Mouse (Mus musculus) kidney, adult 2 months (tissue): ENCODE data around the gene Pafah1b2. TPM values are rescaled to one million over a fixed set of nuclear protein-coding genes. Genes with fewer than 3 reads are reported as not detected.

Source experiments
- DNase-seq: peaks from one replicate; pipeline ENCODE4 v3.0.0; 2021
- H3K27ac ChIP-seq: fragments of 200-500 bp; 2 replicates; pipeline ENCODE4 v1.5.1; 2012; ENCODE audit warnings: low read depth, low read length, control low read depth, inconsistent platforms; ENCODE audit not compliant: insufficient read depth
- H3K27me3 ChIP-seq: fragments of 200-500 bp; replicated peaks from 2 replicates; pipeline ENCODE4 v1.6.1; 2012; ENCODE audit warnings: mild to moderate bottlenecking, moderate library complexity, low read length, inconsistent platforms; ENCODE audit not compliant: control insufficient read depth, insufficient read depth
- H3K36me3 ChIP-seq: fragments of 200-500 bp; 2 replicates; pipeline ENCODE4 v1.6.1; 2012; ENCODE audit warnings: mild to moderate bottlenecking, moderate library complexity, low read length, inconsistent platforms; ENCODE audit not compliant: control insufficient read depth, insufficient read depth
- H3K4me1 ChIP-seq: fragments of 200-500 bp; 2 replicates; pipeline ENCODE4 v1.6.1; 2011; ENCODE audit warnings: low read length; ENCODE audit not compliant: control insufficient read depth, insufficient read depth
- H3K4me3 ChIP-seq: fragments of 200-500 bp; 2 replicates; pipeline ENCODE4 v1.5.1; 2011; ENCODE audit warnings: mild to moderate bottlenecking, low read depth, low read length, control low read depth; ENCODE audit not compliant: insufficient read depth
- CTCF ChIP-seq: fragments of 200-500 bp; conservative IDR thresholded peaks from 2 replicates; pipeline ENCODE4 v1.5.1; 2011; ENCODE audit warnings: low read depth, mild to moderate bottlenecking, control low read depth, low read length, moderate library complexity, mixed read lengths; ENCODE audit not compliant: insufficient read depth, insufficient read length
- POLR2A ChIP-seq: fragments of 200-500 bp; IDR thresholded peaks from one replicate; pipeline ENCODE4 v1.6.1; 2011; ENCODE audit warnings: low read depth, low read length, control low read depth
- whole genome bisulfite sequencing: fragments of 180-500 bp; shearing (Covaris S2); methylation state at CpG from one replicate; pipeline ENCODE4 v1.1.7; 2018; 5-methylcytosine and 5-hydroxymethylcytosine counted together
- polyA plus RNA-seq: library from polyadenylated mRNA; depleted of rRNA; stranded (reverse); fragments of >200 nt; gene quantifications from 2 replicates; pipeline ENCODE4 v1.2.3, GENCODE M21; 2012

Pafah1b2 gene
- polyA plus RNA-seq, 1 experiment: 21.1 TPM

GRCm38 (mm10) chr9:46026058-46026849 is 13.8 kb upstream of the Pafah1b2 start:
- no peaks in the 10 kb centered on the region for H3K36me3 ChIP-seq
- DNase-seq: no peak
- 81% methylated on average over 9 of the region's 9 CpGs for WGBS
- TF ChIP-seq POLR2A: no peak
- no peak for TF ChIP-seq CTCF
- H3K4me1 ChIP-seq: peaks cover 19% of the 10 kb centered on the region
- H3K27ac ChIP-seq: no peak overlapping the region
- H3K4me3 ChIP-seq: no peak overlapping the region
- H3K27me3 ChIP-seq: no peaks in the 10 kb centered on the region

DNA sequence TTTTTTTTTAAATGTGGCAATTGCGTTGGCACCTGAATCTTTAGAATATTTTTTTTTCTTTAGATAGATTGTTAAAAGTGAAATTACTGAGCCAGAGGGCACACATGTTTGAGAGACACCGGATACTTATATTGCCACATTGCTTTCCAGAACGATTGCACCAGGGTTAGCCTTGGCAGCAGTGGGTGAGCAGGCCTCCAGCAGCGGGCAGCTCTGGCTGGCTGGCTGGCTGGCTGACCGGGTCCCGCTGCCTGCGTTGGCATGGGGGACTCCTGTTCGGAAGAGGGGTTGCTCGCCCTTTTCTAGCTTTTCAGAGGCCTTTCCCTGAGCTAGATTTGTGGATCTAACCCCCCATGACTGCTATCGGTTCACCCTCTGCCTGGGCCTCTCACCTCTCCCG is 11.1 kb upstream of the Pafah1b2 start:
- no peak for DNase-seq
- TF ChIP-seq CTCF (no peak), POLR2A (no peak)
- WGBS: 76% methylated on average over 11 of the region's 11 CpGs
- no peaks in the 10 kb centered on the region for H3K36me3 ChIP-seq
- no peak overlapping the region for H3K27ac ChIP-seq
- no peaks in the 10 kb centered on the region for H3K27me3 ChIP-seq
- H3K4me1 ChIP-seq: 0 out of 2 replicates have a peak, but pooled peaks cover 4% of the 10 kb centered on the region
- no peak overlapping the region for H3K4me3 ChIP-seq

GRCm38 (mm10) chr9:46019975-46020374 is 7.5 kb upstream of the Pafah1b2 start:
- H3K36me3 ChIP-seq: no peaks in the 10 kb centered on the region
- 70% methylated on average over 6 of the region's 6 CpGs for WGBS
- H3K4me3 ChIP-seq: no peak overlapping the region
- DNase-seq: no peak
- TF ChIP-seq POLR2A (no peak), CTCF (no peak)
- no peak overlapping the region for H3K27ac ChIP-seq
- H3K27me3 ChIP-seq: no peaks in the 10 kb centered on the region
- H3K4me1 ChIP-seq: peaks cover 16% of the 10 kb centered on the region

DNA sequence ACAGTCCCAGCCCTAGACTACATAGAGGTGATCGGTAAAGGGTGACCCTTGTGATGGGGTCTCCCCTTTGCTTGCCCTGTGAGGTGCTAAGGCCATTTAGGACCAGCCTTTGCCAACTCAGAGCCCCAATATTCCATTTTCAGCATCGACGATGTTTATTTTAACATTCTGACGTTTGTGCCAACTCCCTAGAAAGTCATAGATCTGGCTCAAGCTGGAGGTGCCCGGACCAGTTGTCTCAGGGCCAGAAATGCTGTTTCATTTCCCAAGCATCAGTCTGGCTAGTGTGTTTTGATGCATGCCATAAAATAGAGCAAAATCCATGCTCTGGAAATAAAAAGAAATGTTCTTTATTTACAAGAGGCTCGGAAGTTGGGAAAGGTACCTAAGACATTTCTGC is 5.8 kb upstream of the Pafah1b2 start:
- H3K27me3 ChIP-seq: no peaks in the 10 kb centered on the region
- peaks cover 22% of the 10 kb centered on the region for H3K4me1 ChIP-seq
- no peaks in the 10 kb centered on the region for H3K36me3 ChIP-seq
- WGBS: 48% methylated on average over 6 of the region's 6 CpGs
- no peak overlapping the region for H3K27ac ChIP-seq
- no peak for TF ChIP-seq POLR2A
- TF ChIP-seq CTCF: no peak
- H3K4me3 ChIP-seq: no peak overlapping the region
- DNase-seq: no peak

GRCm38 (mm10) chr9:46016417-46016816 is 3.9 kb upstream of the Pafah1b2 start:
- no peak for DNase-seq
- WGBS: 72% methylated on average over 4 of the region's 4 CpGs
- no peak for TF ChIP-seq CTCF

GRCm38 (mm10) chr9:46015831-46016230 is 3.3 kb upstream of the Pafah1b2 start:
- Histone ChIP-seq H3K36me3 (no peaks in the 10 kb centered on the region), H3K4me1 (peaks cover 23% of the 10 kb centered on the region), H3K27me3 (no peaks in the 10 kb centered on the region), H3K4me3 (no peak overlapping the region), H3K27ac (no peak overlapping the region)
- DNase-seq: peak; percentile 69
- TF ChIP-seq CTCF (no peak), POLR2A (no peak)
- 18% methylated on average over 9 of the region's 9 CpGs for WGBS

More at GRCm38 (mm10) chr9:46016417-46016816, 3.9 kb upstream of the Pafah1b2 start:
- Histone ChIP-seq H3K36me3 (no peaks in the 10 kb centered on the region), H3K27me3 (no peaks in the 10 kb centered on the region), H3K4me1 (peaks cover 23% of the 10 kb centered on the region), H3K27ac (no peak overlapping the region), H3K4me3 (no peak overlapping the region)

DNA sequence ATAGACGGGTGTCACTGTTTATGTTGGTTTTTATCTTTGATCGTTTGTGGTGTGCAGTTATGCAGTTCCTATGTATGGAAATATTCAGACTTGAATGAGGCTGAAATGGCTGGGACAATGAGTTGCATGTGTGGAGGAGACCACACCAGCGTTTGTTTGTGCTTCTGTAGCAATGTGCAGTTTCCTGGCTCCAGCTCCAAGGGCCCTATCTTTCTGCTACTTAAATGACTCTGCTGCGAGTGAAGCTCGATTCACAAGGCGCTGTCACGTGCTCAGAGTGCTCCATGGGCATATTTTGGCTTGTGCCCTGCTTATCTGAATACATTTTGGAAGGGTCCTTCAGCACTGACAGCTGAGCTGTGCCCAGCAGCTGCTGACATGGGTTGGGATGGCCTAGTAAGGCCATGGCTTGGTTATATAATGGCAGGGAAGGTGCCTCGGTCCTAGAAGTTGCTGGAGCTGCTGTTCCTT is 2.6 kb upstream of the Pafah1b2 start:
- no peaks in the 10 kb centered on the region for H3K27me3 ChIP-seq
- H3K27ac ChIP-seq: peak overlapping the region; percentile 17
- no peak for TF ChIP-seq CTCF
- DNase-seq: peak; percentile 69
- 25% methylated on average over 8 of the region's 8 CpGs for WGBS
- peaks cover 23% of the 10 kb centered on the region for H3K4me1 ChIP-seq
- H3K36me3 ChIP-seq: no peaks in the 10 kb centered on the region
- peak overlapping the region; percentile 0; the same call in 1 of the 2 replicates for H3K4me3 ChIP-seq
